Mouse (Mus musculus) testis, adult 2 months (tissue): ENCODE measurements around the gene Plcb2. TPM values are rescaled to one million over a fixed set of nuclear protein-coding genes. Genes with fewer than 3 reads are reported as not detected.

Experiments
- H3K27ac ChIP-seq: fragments of 200-500 bp; 2 replicates; pipeline ENCODE4 v1.5.1; 2012; ENCODE audit warnings: low read depth, low read length; ENCODE audit not compliant: control insufficient read depth, insufficient read depth
- H3K27me3 ChIP-seq: fragments of 200-500 bp; 2 replicates; pipeline ENCODE4 v1.6.1; 2012; ENCODE audit warnings: mild to moderate bottlenecking, low read length, moderate library complexity; ENCODE audit not compliant: control insufficient read depth, insufficient read depth
- H3K36me3 ChIP-seq: fragments of 200-500 bp; 2 replicates; pipeline ENCODE4 v1.6.1; 2012; ENCODE audit warnings: mild to moderate bottlenecking, low read length; ENCODE audit not compliant: control insufficient read depth, insufficient read depth
- H3K4me1 ChIP-seq: fragments of 200-500 bp; 2 replicates; pipeline ENCODE4 v1.6.1; 2012; ENCODE audit warnings: low read length; ENCODE audit not compliant: control insufficient read depth, insufficient read depth
- H3K4me3 ChIP-seq: fragments of 200-500 bp; 2 replicates; pipeline ENCODE4 v1.5.1; 2012; ENCODE audit warnings: low read depth, mild to moderate bottlenecking, low read length, moderate library complexity, mixed read lengths; ENCODE audit not compliant: control insufficient read depth
- CTCF ChIP-seq: fragments of 200-500 bp; IDR thresholded peaks from 2 replicates; pipeline ENCODE4 v1.5.1; 2012; ENCODE audit warnings: low read depth, mild to moderate bottlenecking, inconsistent platforms, low read length, moderate library complexity; ENCODE audit not compliant: control insufficient read depth, insufficient read depth, insufficient replicate concordance
- POLR2A ChIP-seq: fragments of 200-500 bp; IDR thresholded peaks from 2 replicates; pipeline ENCODE4 v1.6.1; 2012; ENCODE audit warnings: low read depth, mild to moderate bottlenecking, inconsistent platforms, low read length, moderate library complexity; ENCODE audit not compliant: control insufficient read depth
- polyA plus RNA-seq: library from polyadenylated mRNA; depleted of rRNA; stranded (reverse); fragments of >200 nt; gene quantifications from 2 replicates; pipeline ENCODE4 v1.2.3, GENCODE M21; 2012

The Plcb2 gene
- polyA plus RNA-seq, 1 experiment: 17.9 TPM

- peak overlapping the region; percentile 79 for H3K4me3 ChIP-seq
- H3K27ac ChIP-seq: no peak overlapping the region
- no peaks in the 10 kb centered on the region for H3K27me3 ChIP-seq
- H3K36me3 ChIP-seq: no peaks in the 10 kb centered on the region
- TF ChIP-seq CTCF (no peak), POLR2A (peak; percentile 27; the same call in 1 of the 2 replicates)
- H3K4me1 ChIP-seq: peaks cover 23% of the 10 kb centered on the region
Measured at GRCm38 (mm10) chr2:118709655-118710221, 18.5 kb downstream of the Plcb2 start.

GRCm38 (mm10) chr2:118708472-118708871 is 19.8 kb downstream of the Plcb2 start:
- TF ChIP-seq POLR2A (no peak), CTCF (no peak)
- H3K4me1 ChIP-seq: peaks cover 28% of the 10 kb centered on the region

DNA sequence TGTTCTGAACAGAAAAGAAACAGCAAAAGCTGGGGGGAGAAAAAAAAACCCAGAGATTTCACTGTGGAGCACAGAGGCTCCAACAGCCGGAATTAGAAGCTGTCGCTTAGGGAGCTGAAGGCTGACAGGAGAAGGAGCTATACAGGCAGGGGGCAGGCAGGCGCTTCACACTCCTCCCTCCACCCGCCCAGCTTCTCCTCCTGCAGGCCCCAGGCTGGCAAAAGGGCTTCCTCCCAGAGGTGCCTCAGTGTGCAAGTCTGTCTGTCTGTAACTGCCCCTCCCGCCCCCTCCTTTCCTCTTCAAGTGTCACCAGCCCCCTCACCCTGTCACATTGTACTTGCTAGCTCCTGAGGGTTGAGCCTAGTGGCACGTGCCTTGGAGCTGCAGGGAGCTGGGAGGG is 21.8 kb downstream of the Plcb2 start:
- no peak overlapping the region for H3K4me3 ChIP-seq
- no peak overlapping the region for H3K27ac ChIP-seq
- no peak for TF ChIP-seq POLR2A
- TF ChIP-seq CTCF: no peak
- peaks cover 38% of the 10 kb centered on the region for H3K4me1 ChIP-seq
- H3K36me3 ChIP-seq: no peaks in the 10 kb centered on the region
- H3K27me3 ChIP-seq: no peaks in the 10 kb centered on the region

More at GRCm38 (mm10) chr2:118708472-118708871, 19.8 kb downstream of the Plcb2 start:
- Histone ChIP-seq H3K4me3 (peak overlapping the region; percentile 79), H3K36me3 (no peaks in the 10 kb centered on the region), H3K27me3 (no peaks in the 10 kb centered on the region), H3K27ac (no peak overlapping the region)

DNA sequence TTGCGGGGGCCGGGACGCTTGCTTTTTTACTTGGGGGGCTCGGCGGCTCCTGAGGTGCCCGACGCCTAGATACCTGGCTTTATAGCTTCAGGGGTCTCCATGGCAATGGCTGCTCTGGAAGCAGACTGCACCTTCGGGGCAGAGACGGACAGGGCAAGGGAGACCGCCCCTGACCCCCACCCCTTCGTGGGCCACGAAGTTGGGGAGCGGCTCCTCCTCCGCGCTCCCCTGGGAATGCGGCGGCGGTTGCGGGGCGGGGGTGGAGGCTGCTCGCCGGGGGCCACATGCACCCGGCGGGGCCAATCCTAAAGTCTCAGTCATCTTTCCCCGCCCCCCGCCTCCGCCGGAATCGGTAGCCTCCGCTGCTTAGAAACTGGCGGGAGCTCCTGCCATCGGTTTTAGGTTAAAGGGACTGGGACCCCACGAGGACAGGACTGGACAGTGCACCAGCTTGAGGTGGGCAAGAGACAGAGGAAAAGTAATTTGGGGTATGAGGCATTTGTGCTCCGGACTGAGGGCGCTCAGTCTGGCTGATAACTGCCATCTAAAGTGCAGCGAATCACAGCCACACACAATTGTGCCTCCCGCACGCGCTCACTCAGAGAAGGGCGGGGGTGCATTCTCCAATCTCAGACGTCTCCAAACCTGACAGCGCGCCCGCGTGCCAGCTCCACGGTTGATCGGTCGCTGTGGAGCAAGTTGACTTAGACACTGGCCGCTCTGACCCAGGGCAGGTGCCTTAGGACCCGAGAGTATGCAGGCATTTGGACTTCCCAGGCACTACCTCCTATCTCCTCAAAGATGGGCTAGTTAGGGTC is 24.1 kb downstream of the Plcb2 start, which contains the start of gene Ankrd63:
Gene Ankrd63 (minus strand): TSS at position 51 of the 818 bp plus-strand sequence.
- TF ChIP-seq POLR2A (peak; percentile 76; the same call in 1 of the 2 replicates), CTCF (no peak)
- H3K27me3 ChIP-seq: no peaks in the 10 kb centered on the region
- H3K4me1 ChIP-seq: peaks cover 43% of the 10 kb centered on the region
- peak within 1 kb of the TSS; percentile 82 for H3K4me3 ChIP-seq
- H3K27ac ChIP-seq: peak within 1 kb of the TSS; percentile 76
- no peaks in the 10 kb centered on the region for H3K36me3 ChIP-seq

- Histone ChIP-seq H3K36me3 (no peaks in the 10 kb centered on the region), H3K4me1 (peaks cover 46% of the 10 kb centered on the region), H3K27me3 (no peaks in the 10 kb centered on the region), H3K4me3 (peak overlapping the region; percentile 82), H3K27ac (no peak overlapping the region; the same call in 1 of the 2 replicates)
- TF ChIP-seq POLR2A (peak; percentile 36; the same call in 1 of the 2 replicates), CTCF (peak; percentile 8; the same call in 1 of the 2 replicates)
Measured at GRCm38 (mm10) chr2:118702883-118703761, 25.1 kb downstream of the Plcb2 start.

- Histone ChIP-seq H3K27ac (peak overlapping the region; percentile 33; the same call in 1 of the 2 replicates), H3K4me3 (peak overlapping the region; percentile 82), H3K27me3 (no peaks in the 10 kb centered on the region), H3K4me1 (peaks cover 50% of the 10 kb centered on the region), H3K36me3 (no peaks in the 10 kb centered on the region)
- TF ChIP-seq CTCF: no peak
- TF ChIP-seq POLR2A: no peak; the same call in 1 of the 2 replicates
Measured at GRCm38 (mm10) chr2:118701971-118702882, 26.0 kb downstream of the Plcb2 start.
